Mouse (Mus musculus) c-Kit-positive CD71-negative TER-119-negative erythroid progenitor cells, embryonic 14.5 days (primary cell): ENCODE data around the gene Spata13.

Experiments used
- DNase-seq: peaks from one replicate; pipeline ENCODE4 v3.0.0-alpha.2; 2013; ENCODE audit warnings: low read depth

The Spata13 gene

DNA sequence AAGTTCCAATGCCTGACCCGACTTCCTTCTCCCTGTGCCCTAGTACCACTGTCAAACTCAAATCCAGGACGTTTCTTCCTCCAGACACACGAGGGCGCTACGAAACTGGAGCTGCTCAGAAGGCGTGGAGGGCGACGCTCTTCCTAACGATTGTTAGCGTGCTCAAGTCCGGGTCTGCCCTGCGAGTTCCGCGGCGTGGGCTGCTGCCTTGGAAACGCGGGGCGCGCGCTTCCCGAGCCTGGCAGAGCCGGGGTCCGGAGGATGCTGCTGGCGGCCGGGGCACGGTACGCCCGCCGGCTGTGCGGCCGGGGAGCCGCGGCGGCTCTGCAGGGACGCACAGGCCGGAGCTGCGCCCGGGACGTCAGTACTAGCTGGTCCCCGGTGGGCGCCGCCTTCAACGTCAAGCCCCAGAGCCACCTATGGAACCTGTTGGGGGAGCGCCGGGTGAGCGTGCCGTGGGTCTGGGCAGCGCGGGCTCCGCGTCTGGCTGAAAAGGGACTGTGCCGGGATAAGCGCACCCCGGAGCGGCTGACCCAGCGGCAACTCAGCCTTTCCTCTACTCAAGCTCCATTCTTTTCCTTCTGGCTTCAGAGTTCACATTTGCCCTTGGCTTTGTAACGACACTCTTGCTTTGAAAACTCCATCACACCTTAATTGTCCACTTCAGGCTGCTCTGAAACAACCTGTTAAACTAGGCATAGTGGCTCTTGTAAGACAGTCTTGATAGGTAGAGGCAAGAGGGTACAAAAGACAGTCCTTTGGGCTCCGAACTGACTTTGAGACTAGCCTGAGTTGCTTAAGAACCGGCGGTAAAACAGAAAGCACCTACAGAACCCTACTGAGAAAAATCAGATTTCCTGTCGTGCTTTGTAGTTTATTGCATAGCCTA is 150.9 kb downstream of the Spata13 start, which contains the start of gene Mipep:
Gene Mipep (plus strand): TSS at position 147 of the 889 bp plus-strand sequence.
- peak; percentile 91 for DNase-seq

DNA sequence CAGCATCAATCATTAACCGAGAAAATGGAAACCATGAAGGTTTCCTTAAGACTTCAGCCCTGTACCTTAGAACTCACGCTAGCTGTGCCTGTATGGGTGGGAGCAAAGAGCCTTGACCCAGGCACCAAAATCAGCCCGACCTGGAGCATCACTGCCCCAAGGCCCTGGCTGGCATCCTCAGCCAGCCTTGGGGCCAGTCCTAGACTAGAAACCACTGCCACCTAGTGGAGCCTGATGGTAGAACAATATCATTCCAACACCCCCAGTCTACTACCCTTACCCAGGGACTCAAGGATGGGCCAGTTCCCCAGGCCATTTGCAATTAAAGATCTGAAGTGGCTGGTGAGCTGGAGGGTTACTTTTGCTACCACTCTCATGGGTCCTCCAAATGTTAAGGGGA is 156.3 kb downstream of the Spata13 start:
- peak; percentile 49 for DNase-seq

DNA sequence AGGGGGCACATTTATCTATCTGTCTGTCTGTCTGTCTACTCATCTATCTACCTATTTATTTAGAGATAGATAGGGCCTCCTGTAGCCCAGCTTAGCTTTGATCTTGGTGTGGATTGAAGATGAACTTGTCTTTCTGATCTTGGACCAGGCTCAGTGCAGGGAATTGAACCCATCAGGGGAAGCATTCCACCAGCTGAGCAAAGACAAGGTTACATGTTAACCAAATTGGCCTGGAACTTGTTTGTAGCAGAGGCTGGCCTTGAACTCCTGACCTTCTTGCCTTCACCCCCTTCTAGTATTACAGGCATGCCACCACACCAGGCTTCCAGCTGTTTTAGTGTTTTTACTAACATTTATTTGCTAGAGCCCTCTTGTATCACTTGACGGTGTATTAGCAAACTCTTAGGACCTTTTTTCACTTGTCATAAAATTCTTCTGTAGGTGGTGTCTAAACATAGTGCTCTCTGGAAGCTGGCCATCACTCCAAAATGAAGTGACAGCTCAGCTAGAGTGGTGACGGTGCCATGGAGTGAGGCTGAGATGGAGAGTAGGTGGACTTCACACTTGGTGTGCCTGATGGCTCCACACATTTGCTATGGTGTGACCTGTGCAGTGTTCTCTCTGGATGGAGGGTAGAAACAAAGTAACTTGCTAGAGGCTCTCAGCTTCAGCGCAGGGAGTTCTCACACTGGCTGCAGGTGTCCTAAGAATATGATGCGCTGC is 163.0 kb downstream of the Spata13 start:
- no peak for DNase-seq

DNA sequence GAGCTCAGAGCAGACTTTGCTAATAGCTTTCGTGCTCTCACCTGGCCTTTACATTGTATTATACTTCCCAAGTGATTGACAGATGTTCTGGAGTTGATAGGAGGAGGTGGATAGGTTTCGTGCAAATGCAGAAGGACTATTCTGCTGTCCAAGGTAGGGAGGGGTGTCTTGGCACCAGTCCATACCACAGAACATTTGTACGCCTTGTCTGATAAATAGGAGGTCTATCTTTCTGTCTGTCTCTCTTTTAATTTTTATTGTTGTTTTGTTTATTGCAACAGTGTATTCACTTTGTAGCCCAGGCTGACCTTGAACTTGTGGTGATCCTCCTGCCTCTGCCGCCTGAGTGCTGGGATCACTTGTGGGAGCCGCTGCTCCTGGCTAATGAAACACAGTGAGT is 163.8 kb downstream of the Spata13 start:
- DNase-seq = no peak

DNA sequence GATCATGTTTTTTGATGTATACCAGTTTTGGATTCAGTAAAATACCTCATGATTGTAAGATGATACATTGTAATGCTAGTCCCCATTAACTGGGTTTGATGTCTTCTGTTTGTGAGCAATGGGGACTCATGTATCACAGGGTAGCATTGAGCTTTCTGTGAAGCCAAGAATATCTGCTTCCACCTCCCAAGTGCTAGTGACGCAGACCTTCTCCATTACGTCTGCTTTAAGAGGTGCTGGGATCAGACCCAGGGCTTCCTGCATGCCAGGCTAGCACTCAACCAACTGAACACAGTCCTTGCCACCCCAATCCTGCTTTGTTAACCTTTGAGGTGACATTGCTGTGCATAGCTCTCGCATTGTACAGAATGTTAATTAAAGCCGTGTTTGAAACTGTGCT is 164.9 kb downstream of the Spata13 start:
- DNase-seq = no peak

DNA sequence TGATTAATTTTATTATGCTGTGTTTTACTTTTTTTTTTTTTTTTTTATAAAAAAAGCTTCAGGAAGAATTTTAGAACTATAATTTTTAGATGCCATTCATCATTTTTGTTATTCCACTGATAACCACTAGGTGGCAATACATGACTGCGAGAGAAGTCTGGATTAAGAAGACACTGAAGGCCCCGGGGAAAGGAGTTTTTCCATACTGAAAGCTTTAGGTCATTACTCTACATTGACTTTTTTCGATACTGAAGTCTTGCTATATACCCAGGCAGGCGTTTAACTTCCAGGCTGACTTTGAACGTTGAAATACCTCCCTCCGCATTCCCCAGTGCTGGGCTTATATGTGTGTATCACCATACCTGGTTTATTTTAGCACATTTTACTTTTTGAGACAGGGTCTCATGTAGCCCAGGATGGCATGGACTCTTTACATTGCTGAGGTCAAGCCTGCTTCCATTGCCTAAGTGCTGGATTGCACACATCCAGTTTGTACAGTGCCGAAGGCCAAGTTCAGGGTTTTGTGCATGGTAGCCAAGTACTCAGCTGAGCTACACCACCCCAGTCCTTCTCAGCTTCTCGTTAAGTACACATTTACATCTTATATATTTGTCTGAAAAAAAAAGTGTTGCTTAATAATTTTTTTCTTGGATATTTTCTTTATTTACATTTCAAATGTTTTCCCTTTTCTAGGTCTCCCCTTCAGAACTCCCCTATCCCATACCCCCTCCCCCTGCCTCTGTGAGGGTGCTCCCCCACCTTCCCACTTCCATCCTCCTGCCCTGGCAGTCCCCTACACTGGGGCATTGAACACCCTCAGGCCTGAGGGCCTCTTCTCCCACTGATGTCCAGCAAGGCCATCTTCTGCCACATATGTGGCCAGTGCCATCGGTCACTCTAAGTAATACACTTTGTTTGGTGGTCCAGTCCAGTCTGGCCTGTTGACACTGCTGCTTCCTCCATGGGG is 166.2 kb downstream of the Spata13 start:
- peak; percentile 36 for DNase-seq

DNA sequence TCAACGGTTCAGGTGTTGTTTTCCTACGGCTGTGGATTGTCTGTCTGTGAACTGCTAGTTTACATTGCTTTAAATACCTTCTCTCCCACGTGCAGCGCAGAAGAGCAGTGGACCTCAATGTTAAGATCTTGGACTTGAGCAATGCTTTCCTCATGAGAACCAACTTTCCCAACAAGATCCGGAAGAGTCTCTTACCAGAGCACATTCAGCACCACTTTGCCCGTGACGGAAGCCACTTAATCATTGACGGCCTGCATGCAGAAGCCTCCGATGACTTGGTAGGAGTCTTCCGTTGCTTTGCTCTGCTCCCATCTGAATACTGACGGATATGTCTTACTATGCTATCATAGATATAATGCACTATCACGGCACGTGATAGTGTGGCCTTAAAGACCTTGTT is 168.2 kb downstream of the Spata13 start:
- no peak for DNase-seq

DNA sequence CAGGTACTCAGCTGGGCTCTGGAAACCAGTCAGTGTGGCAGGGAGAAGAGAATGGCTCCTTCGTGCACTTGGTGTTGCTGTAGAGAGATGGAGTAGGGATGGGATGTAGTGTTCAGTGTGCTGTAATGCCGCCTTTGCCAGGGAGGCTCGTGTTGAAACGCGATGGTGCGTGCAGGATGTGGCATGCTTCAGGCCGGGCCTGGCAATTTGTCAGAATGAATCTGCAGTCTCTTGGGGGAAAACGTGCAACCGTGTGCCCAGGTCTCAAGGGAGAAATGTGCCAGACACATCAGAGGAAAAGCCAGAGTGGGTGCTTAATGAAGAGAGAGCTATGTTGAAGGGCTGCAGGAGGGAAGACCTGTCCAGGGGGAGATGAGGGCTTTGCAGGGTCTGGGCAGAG is 171.2 kb downstream of the Spata13 start:
- DNase-seq = no peak

DNA sequence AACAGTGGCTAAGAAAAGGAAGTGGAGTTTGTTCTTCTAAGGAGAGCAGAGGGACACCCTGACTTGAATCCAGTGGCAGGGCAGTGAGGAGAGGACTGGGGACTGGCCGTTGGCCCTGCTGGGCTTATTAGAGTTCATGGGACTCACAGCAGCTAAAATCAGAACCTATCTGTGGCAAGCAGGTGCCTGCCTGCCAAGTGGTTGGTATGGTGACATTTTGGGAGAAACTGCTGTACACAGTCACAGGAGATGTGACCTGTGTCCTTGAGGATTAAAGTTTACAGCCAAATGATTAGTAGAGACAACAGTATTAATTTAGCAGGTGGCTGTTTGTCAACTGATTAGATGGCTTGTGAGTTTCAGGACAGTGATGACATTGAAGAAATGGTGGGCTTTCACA is 172.1 kb downstream of the Spata13 start:
- no peak for DNase-seq

DNA sequence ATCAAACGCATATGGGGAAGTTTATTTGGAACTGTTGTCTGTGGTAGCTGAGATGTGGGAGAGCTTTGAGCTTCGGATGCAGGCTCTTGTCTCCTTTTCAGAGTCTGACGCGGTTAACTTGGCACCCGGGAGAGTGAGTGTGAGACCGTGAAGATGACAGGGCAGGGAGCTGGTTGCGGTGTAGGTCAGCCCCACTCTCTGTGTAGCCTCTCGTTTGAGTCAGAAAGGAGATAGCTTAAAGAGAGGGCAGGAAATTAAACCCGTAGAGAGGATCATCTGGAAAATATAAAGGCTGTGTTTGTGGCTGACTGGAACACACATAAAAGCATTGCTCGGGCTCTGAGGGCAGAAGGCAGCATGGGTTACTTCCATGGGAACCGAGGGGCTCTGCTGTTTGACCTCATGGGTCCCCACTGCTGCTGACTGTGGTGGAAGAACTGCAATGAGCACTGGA is 173.1 kb downstream of the Spata13 start:
- DNase-seq = no peak

DNA sequence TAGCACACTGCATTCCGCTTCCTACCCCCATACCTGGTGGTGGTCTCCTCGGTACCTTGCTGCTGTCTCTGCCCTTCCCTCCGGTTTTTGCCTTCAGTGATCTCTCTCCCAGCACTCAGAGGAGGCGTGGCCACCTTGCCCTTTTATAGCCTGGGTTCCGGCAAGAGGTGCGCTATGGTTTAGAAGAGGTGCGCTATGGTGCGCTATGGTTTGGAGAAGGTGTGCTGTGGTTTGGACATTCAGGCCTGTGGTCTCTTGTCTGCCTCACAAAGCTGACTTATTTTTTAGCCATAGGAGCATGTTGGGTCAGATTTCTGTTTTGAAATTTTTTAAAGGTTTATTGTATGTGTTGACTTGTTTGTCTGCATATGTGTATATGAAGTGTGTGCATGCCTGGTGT is 176.1 kb downstream of the Spata13 start:
- no peak for DNase-seq

DNA sequence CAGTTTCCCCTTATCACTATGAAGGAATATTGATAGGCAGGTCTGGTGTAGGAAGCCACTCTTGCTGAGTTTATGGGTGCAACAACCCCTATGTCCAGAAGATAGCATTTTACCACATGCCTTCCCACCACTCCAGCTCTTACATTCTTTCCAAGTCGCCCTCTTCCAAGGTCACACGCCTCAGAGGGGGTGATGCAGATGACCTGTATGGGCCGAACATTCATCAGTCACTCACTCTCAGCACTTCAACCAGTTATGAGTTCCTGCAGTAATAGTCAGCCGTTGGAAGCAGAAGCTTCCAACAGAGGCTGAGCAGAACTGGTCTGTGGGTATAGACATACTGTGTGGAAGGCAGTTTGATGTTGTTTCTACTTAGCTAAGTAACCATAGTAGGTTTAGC is 177.7 kb downstream of the Spata13 start:
- DNase-seq = no peak
